Mouse (Mus musculus): Measurements from ENCODE around the gene Erf. TPM values are rescaled to one million over a fixed set of nuclear protein-coding genes. Genes with fewer than 3 reads are reported as not detected.
A peak's percentile ranks its signal among the peaks of the same experiment; 100 is the strongest.

Gene Erf
- polyA plus RNA-seq, 1 experiment from 2014 or later, result 5.7 TPM

GRCm38 (mm10) chr7:25261896-25262295 lies 11.3 kb upstream of the Erf start:
- WGBS, result 54% methylated on average over 1 of the region's 1 CpGs
- DNase-seq (ENCODE audit: low spot score), result no peak
- Histone ChIP-seq H3K4me3 (replicated peaks; ENCODE audit: low read length) (no peak overlapping the region), H3K9ac (no peak overlapping the region), H3K9me3 (ENCODE audit: control insufficient read depth, low read length) (no peaks in the 10 kb centered on the region), H3K4me1 (replicated peaks; ENCODE audit: control insufficient read depth, insufficient read depth, low read length) (no peaks in the 10 kb centered on the region), H3K27me3 (ENCODE audit: control insufficient read depth, insufficient read depth, low read length) (no peaks in the 10 kb centered on the region), H3K27ac (no peak overlapping the region), H3K4me2 (replicated peaks) (no peak overlapping the region), H3K36me3 (replicated peaks; ENCODE audit: control insufficient read depth, insufficient read depth) (no peaks in the 10 kb centered on the region)
- ATAC-seq (ENCODE audit: low FRiP score), result no peak

- no peaks in the 10 kb centered on the region for H3K9me3 ChIP-seq (ENCODE audit: control insufficient read depth, low read length)
- H3K4me2 ChIP-seq (replicated peaks), result peak overlapping the region; percentile 100
- peak overlapping the region; percentile 69 for H3K27ac ChIP-seq
- H3K9ac ChIP-seq, result peak overlapping the region; percentile 41
- no peaks in the 10 kb centered on the region for H3K36me3 ChIP-seq (replicated peaks; ENCODE audit: control insufficient read depth, insufficient read depth)
- ATAC-seq (ENCODE audit: low FRiP score) (no peak), DNase-seq (ENCODE audit: low spot score) (no peak)
- no peaks in the 10 kb centered on the region for H3K27me3 ChIP-seq (ENCODE audit: control insufficient read depth, insufficient read depth, low read length)
- 11% methylated on average over 8 of the region's 8 CpGs for WGBS
- H3K4me3 ChIP-seq (replicated peaks; ENCODE audit: low read length), result peak overlapping the region; percentile 76
- peaks cover 27% of the 10 kb centered on the region for H3K4me1 ChIP-seq (replicated peaks; ENCODE audit: control insufficient read depth, insufficient read depth, low read length)
These were observed 1.3 kb upstream of the Erf start for GRCm38 (mm10) chr7:25251822-25252221.

- peak overlapping the region; percentile 76 for H3K4me3 ChIP-seq (replicated peaks; ENCODE audit: low read length)
- H3K27ac ChIP-seq, result peak overlapping the region; percentile 69
- H3K9me3 ChIP-seq (ENCODE audit: control insufficient read depth, low read length), result no peaks in the 10 kb centered on the region
- ATAC-seq (ENCODE audit: low FRiP score), result peak; percentile 15; the same call in 1 of the 2 replicates
- peak overlapping the region; percentile 41 for H3K9ac ChIP-seq
- H3K4me2 ChIP-seq (replicated peaks), result peak overlapping the region; percentile 100
- H3K36me3 ChIP-seq (replicated peaks; ENCODE audit: control insufficient read depth, insufficient read depth), result no peaks in the 10 kb centered on the region
- H3K27me3 ChIP-seq (ENCODE audit: control insufficient read depth, insufficient read depth, low read length), result no peaks in the 10 kb centered on the region
- 2% methylated on average over 22 of the region's 22 CpGs for WGBS
- peaks cover 33% of the 10 kb centered on the region for H3K4me1 ChIP-seq (replicated peaks; ENCODE audit: control insufficient read depth, insufficient read depth, low read length)
- DNase-seq (ENCODE audit: low spot score), result no peak
These were observed 670 bp upstream of the Erf start for GRCm38 (mm10) chr7:25251071-25251791.

DNA sequence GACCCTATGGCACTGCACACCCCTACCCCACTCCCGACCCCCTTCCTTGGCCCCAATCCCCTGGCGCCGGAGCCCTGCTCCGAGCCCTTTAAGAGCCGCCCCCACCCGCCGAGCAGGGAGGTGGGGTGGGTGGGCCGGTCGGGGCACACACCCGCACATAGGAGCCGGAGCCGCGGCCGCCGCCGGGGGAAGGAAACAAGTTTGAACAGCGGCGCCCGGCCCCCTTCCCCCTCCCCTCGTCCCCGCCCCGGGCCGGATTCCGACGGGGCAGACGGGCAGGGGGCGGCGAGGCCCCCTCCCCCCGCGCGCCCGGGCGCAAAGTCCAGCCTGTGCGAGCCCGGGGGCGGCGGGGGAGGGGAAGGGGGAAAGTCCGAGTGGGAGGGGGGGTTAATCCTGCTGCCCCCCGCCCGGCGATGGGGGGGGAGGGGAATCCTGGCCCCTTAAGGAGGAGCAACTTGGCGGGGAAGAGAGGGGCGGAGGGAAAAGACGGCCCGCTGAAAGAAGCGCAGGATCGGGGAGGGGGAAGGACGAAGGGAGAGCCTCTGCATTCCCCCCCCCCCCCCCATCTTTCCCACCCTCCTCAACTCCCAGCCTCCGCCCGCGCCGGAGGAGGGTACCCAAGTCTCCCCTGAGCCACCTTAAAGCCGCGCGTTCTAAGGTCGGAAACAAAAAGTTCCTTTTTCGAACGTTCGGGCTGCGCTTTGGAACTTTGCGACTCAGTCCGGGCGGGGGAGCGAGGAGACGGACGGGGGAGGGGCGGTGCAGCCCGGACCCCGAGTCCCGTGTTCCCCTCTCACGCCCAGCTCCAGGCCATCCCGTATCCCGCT lies 1.0 kb downstream of the Erf start:
- Histone ChIP-seq H3K27ac (peak overlapping the region; percentile 88), H3K4me2 (replicated peaks) (peak overlapping the region; percentile 100), H3K27me3 (ENCODE audit: control insufficient read depth, insufficient read depth, low read length) (no peaks in the 10 kb centered on the region), H3K36me3 (replicated peaks; ENCODE audit: control insufficient read depth, insufficient read depth) (no peaks in the 10 kb centered on the region; the same call in 1 of the 2 replicates), H3K4me1 (replicated peaks; ENCODE audit: control insufficient read depth, insufficient read depth, low read length) (peaks cover 36% of the 10 kb centered on the region), H3K9ac (peak overlapping the region; percentile 74), H3K4me3 (replicated peaks; ENCODE audit: low read length) (peak overlapping the region; percentile 76), H3K9me3 (ENCODE audit: control insufficient read depth, low read length) (no peaks in the 10 kb centered on the region)
- 1% methylated on average over 41 of the region's 73 CpGs for WGBS
- DNase-seq (ENCODE audit: low spot score), result peak; percentile 60
- ATAC-seq (ENCODE audit: low FRiP score), result peak; percentile 49; the same call in 1 of the 2 replicates

- peak overlapping the region; percentile 100 for H3K4me2 ChIP-seq (replicated peaks)
- no peaks in the 10 kb centered on the region for H3K27me3 ChIP-seq (ENCODE audit: control insufficient read depth, insufficient read depth, low read length)
- H3K9me3 ChIP-seq (ENCODE audit: control insufficient read depth, low read length), result no peaks in the 10 kb centered on the region
- ATAC-seq (ENCODE audit: low FRiP score) (peak; percentile 7; the same call in 1 of the 2 replicates), DNase-seq (ENCODE audit: low spot score) (no peak)
- H3K4me3 ChIP-seq (replicated peaks; ENCODE audit: low read length), result peak overlapping the region; percentile 76
- 0% methylated on average over 25 of the region's 25 CpGs for WGBS
- H3K27ac ChIP-seq, result peak overlapping the region; percentile 88
- peak overlapping the region; percentile 74 for H3K9ac ChIP-seq
- no peaks in the 10 kb centered on the region; the same call in 1 of the 2 replicates for H3K36me3 ChIP-seq (replicated peaks; ENCODE audit: control insufficient read depth, insufficient read depth)
- H3K4me1 ChIP-seq (replicated peaks; ENCODE audit: control insufficient read depth, insufficient read depth, low read length), result peaks cover 36% of the 10 kb centered on the region
These were observed 1.7 kb downstream of the Erf start for GRCm38 (mm10) chr7:25248846-25249313.

- DNase-seq (ENCODE audit: low spot score) (no peak), ATAC-seq (ENCODE audit: low FRiP score) (peak; percentile 25; the same call in 1 of the 2 replicates)
- Histone ChIP-seq H3K36me3 (replicated peaks; ENCODE audit: control insufficient read depth, insufficient read depth) (no peaks in the 10 kb centered on the region; the same call in 1 of the 2 replicates), H3K4me2 (replicated peaks) (peak overlapping the region; percentile 100), H3K9me3 (ENCODE audit: control insufficient read depth, low read length) (no peaks in the 10 kb centered on the region), H3K27me3 (ENCODE audit: control insufficient read depth, insufficient read depth, low read length) (no peaks in the 10 kb centered on the region), H3K9ac (peak overlapping the region; percentile 74), H3K4me3 (replicated peaks; ENCODE audit: low read length) (peak overlapping the region; percentile 76), H3K4me1 (replicated peaks; ENCODE audit: control insufficient read depth, insufficient read depth, low read length) (peaks cover 36% of the 10 kb centered on the region), H3K27ac (peak overlapping the region; percentile 88)
- 2% methylated on average over 18 of the region's 18 CpGs for WGBS
These were observed 2.4 kb downstream of the Erf start for GRCm38 (mm10) chr7:25248018-25248647.

DNA sequence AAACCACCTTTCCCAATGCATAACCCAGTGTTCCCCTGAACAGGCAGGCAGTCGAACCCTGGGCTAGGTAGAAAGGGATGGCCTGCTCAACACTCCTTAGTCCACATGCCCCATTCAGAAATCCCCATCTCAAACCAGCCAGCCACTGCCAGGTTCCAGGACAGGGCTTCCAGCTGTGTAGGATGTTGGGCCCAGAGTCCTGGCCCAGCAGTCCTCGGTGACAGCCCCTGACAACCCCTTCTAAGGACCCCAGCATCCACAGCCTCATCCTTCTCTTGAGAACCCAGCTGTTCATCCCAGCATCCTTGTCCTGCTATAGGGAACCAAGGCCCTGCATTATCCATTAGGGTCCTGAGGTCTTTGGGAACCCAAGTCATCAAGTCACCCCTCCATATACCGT lies 3.1 kb downstream of the Erf start:
- no peaks in the 10 kb centered on the region; the same call in 1 of the 2 replicates for H3K36me3 ChIP-seq (replicated peaks; ENCODE audit: control insufficient read depth, insufficient read depth)
- H3K27ac ChIP-seq, result peak overlapping the region; percentile 88
- H3K9me3 ChIP-seq (ENCODE audit: control insufficient read depth, low read length), result no peaks in the 10 kb centered on the region
- peak overlapping the region; percentile 74 for H3K9ac ChIP-seq
- no peak for ATAC-seq (ENCODE audit: low FRiP score)
- no peaks in the 10 kb centered on the region for H3K27me3 ChIP-seq (ENCODE audit: control insufficient read depth, insufficient read depth, low read length)
- WGBS, result 18% methylated on average over 3 of the region's 3 CpGs
- peak overlapping the region; percentile 100 for H3K4me2 ChIP-seq (replicated peaks)
- no peak for DNase-seq (ENCODE audit: low spot score)
- H3K4me1 ChIP-seq (replicated peaks; ENCODE audit: control insufficient read depth, insufficient read depth, low read length), result peaks cover 36% of the 10 kb centered on the region
- peak overlapping the region; percentile 76 for H3K4me3 ChIP-seq (replicated peaks; ENCODE audit: low read length)

DNA sequence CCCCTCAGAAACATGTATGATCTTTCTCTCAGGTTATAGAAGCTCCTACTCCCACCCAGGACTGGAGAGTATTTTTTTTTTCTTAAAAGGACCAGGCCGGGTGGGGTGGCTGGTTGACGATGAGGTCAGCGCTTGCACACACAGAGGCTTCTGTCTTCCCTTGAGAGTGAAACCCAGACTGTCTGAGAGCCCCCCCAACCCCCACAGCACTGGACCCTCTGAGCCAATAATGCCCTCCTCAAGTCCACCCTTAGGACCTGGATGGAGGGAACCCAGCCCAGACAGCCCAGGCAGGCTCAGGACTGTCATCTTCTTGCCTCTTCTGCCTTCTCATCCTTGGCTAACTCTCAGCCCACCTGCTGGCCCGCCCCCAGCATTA lies 3.8 kb downstream of the Erf start:
- H3K27ac ChIP-seq, result peak overlapping the region; percentile 88
- 63% methylated on average over 4 of the region's 4 CpGs for WGBS
- peak overlapping the region; percentile 74 for H3K9ac ChIP-seq
- H3K36me3 ChIP-seq (replicated peaks; ENCODE audit: control insufficient read depth, insufficient read depth), result no peaks in the 10 kb centered on the region; the same call in 1 of the 2 replicates
- H3K9me3 ChIP-seq (ENCODE audit: control insufficient read depth, low read length), result no peaks in the 10 kb centered on the region
- ATAC-seq (ENCODE audit: low FRiP score), result no peak
- no peak for DNase-seq (ENCODE audit: low spot score)
- H3K4me3 ChIP-seq (replicated peaks; ENCODE audit: low read length), result peak overlapping the region; percentile 76; the same call in 1 of the 2 replicates
- no peaks in the 10 kb centered on the region for H3K27me3 ChIP-seq (ENCODE audit: control insufficient read depth, insufficient read depth, low read length)
- H3K4me1 ChIP-seq (replicated peaks; ENCODE audit: control insufficient read depth, insufficient read depth, low read length), result peaks cover 31% of the 10 kb centered on the region
- peak overlapping the region; percentile 100 for H3K4me2 ChIP-seq (replicated peaks)
